Mouse (Mus musculus): Measurements from ENCODE around the gene Tmem237. TPM values are rescaled to one million over a fixed set of nuclear protein-coding genes. Genes with fewer than 3 reads are reported as not detected.

The Tmem237 gene
- polyA plus RNA-seq, 1 experiment from 2014 or later = 38.9 TPM

DNA sequence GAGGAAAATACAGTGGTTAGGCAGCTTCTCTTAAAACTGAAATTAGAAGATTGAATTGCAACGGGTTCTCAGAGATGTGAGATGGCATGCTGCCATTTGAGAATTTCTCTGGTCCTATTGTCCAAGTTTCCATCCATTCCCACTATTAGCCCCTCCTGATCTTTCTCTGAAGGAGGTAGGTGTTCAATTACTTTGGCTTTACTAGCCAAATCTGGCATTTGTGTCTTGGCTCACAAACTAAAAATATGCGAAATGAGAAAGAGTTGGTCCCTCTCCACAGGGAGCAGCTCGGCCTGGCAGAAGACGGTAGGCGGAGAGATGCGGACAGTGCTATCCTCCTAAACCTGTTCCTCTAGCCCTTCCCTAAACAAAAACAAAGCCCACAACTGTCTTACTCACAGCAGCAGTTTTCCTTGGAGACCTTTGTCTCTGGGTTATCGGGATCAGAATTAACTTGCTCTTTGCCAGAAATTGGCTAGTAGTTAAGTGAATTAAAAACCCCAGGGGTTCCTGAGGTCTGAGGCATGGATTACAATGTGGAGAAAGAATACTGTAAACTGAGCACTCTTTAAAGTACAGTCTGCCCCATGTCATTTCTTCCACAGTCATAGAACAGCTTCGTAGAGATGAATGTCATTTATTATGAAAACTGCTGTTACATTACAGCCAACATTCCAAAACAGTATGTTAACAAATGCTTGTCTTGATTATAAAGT is 42.3 kb upstream of the Tmem237 start:
- DNase-seq (ENCODE audit: low spot score) = no peak

DNA sequence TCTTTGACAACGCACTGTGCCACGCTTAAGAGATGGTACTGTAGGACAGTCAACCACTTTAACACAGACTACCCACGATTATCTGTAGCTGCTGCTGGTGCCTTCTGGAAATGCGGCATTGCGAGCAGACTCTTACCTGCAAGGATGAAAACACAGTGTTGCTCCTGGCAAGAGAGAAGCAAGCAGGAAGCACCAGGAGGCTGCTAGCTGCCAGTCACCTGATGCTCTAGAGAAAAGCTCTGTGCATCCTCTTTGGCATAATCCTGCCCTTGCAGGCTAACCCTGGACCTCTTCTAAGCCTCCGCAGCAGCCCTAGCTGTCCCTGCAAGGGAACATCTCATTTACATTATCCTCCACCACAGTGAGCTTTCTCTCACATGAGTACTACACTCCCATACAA is 41.2 kb upstream of the Tmem237 start:
- Histone ChIP-seq H3K4me2 (ENCODE audit: low read depth, low read length) (no peak overlapping the region), H3K27ac (replicated peaks; ENCODE audit: low read depth, low read length) (no peak overlapping the region), H3K4me3 (ENCODE audit: low read depth, low read length) (no peak overlapping the region), H3K27me3 (ENCODE audit: control insufficient read depth, insufficient read depth, low read length) (no peaks in the 10 kb centered on the region), H3K9ac (replicated peaks; ENCODE audit: low read length) (no peak overlapping the region), H3K9me3 (replicated peaks; ENCODE audit: control insufficient read depth, low read length) (no peaks in the 10 kb centered on the region), H3K36me3 (replicated peaks; ENCODE audit: control insufficient read depth, insufficient read depth, low read depth, low read length) (no peaks in the 10 kb centered on the region), H3K4me1 (ENCODE audit: control insufficient read depth, insufficient read depth, low read length) (no peaks in the 10 kb centered on the region)
- WGBS = 73% methylated on average over 6 of the region's 6 CpGs
- DNase-seq (ENCODE audit: low spot score) (no peak), ATAC-seq (replicated peaks; ENCODE audit: insufficient number of reproducible peaks, low FRiP score, low TSS enrichment, low read depth) (no peak)

More for the DNA sequence above, 42.3 kb upstream of the Tmem237 start:
- H3K36me3 ChIP-seq (replicated peaks; ENCODE audit: control insufficient read depth, insufficient read depth, low read depth, low read length) = no peaks in the 10 kb centered on the region
- ATAC-seq (replicated peaks; ENCODE audit: insufficient number of reproducible peaks, low FRiP score, low TSS enrichment, low read depth) = no peak
- no peaks in the 10 kb centered on the region for H3K9me3 ChIP-seq (replicated peaks; ENCODE audit: control insufficient read depth, low read length)
- H3K4me3 ChIP-seq (ENCODE audit: low read depth, low read length) = no peak overlapping the region
- no peaks in the 10 kb centered on the region for H3K4me1 ChIP-seq (ENCODE audit: control insufficient read depth, insufficient read depth, low read length)
- WGBS = 44% methylated on average over 8 of the region's 8 CpGs
- H3K4me2 ChIP-seq (ENCODE audit: low read depth, low read length) = no peak overlapping the region
- H3K27me3 ChIP-seq (ENCODE audit: control insufficient read depth, insufficient read depth, low read length) = no peaks in the 10 kb centered on the region
- H3K27ac ChIP-seq (replicated peaks; ENCODE audit: low read depth, low read length) = no peak overlapping the region
- H3K9ac ChIP-seq (replicated peaks; ENCODE audit: low read length) = no peak overlapping the region

DNA sequence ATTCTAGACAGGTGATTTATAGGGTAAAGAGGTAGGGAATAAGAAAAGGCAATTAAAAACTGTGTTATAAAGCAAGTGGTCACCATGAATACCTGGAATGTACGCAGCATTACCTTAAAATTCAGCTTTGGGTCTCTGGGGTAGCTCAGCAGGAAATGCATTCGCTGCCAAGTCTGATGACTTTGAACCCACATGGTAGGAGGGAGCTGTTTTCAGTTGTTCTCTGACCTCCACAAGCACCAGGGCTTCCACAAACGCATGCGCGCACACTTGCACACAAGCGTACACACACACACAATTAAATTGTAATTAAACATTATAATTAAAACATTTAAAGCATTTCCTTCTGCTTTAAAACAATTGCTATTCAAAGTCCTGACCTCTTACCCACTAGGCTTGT is 40.7 kb upstream of the Tmem237 start:
- H3K36me3 ChIP-seq (replicated peaks; ENCODE audit: control insufficient read depth, insufficient read depth, low read depth, low read length) = no peaks in the 10 kb centered on the region
- ATAC-seq (replicated peaks; ENCODE audit: insufficient number of reproducible peaks, low FRiP score, low TSS enrichment, low read depth) = no peak
- no peak for DNase-seq (ENCODE audit: low spot score)
- no peak overlapping the region for H3K9ac ChIP-seq (replicated peaks; ENCODE audit: low read length)
- no peak overlapping the region for H3K27ac ChIP-seq (replicated peaks; ENCODE audit: low read depth, low read length)
- 86% methylated on average over 6 of the region's 6 CpGs for WGBS
- H3K27me3 ChIP-seq (ENCODE audit: control insufficient read depth, insufficient read depth, low read length) = no peaks in the 10 kb centered on the region
- no peak overlapping the region for H3K4me2 ChIP-seq (ENCODE audit: low read depth, low read length)
- H3K9me3 ChIP-seq (replicated peaks; ENCODE audit: control insufficient read depth, low read length) = no peaks in the 10 kb centered on the region
- no peaks in the 10 kb centered on the region for H3K4me1 ChIP-seq (ENCODE audit: control insufficient read depth, insufficient read depth, low read length)
- H3K4me3 ChIP-seq (ENCODE audit: low read depth, low read length) = no peak overlapping the region

DNA sequence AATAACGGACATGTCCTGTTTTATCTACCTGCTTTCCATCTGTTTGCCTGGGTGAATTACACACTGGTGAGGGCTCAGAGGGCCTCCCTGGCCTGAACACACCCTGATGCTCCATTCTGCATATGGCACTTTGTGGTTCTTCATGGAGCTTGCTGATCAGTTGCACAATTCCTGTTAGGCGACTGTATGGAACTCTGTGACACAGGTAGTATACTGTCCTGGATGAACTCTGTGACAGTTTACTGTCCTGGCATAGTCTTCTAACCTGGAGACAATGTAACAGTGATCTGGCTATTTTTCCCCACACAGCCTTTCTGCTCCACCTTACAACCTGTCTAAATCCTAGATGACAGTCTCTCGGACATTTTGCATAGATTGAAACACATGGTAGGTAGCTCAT is 38.9 kb upstream of the Tmem237 start:
- no peak overlapping the region for H3K27ac ChIP-seq (replicated peaks; ENCODE audit: low read depth, low read length)
- no peak for ATAC-seq (replicated peaks; ENCODE audit: insufficient number of reproducible peaks, low FRiP score, low TSS enrichment, low read depth)
- WGBS = 87% methylated on average over 3 of the region's 3 CpGs
- H3K9me3 ChIP-seq (replicated peaks; ENCODE audit: control insufficient read depth, low read length) = no peaks in the 10 kb centered on the region
- H3K36me3 ChIP-seq (replicated peaks; ENCODE audit: control insufficient read depth, insufficient read depth, low read depth, low read length) = no peaks in the 10 kb centered on the region
- H3K4me3 ChIP-seq (ENCODE audit: low read depth, low read length) = no peak overlapping the region
- no peak overlapping the region for H3K4me2 ChIP-seq (ENCODE audit: low read depth, low read length)
- no peaks in the 10 kb centered on the region for H3K4me1 ChIP-seq (ENCODE audit: control insufficient read depth, insufficient read depth, low read length)
- H3K27me3 ChIP-seq (ENCODE audit: control insufficient read depth, insufficient read depth, low read length) = no peaks in the 10 kb centered on the region
- no peak for DNase-seq (ENCODE audit: low spot score)
- H3K9ac ChIP-seq (replicated peaks; ENCODE audit: low read length) = no peak overlapping the region

DNA sequence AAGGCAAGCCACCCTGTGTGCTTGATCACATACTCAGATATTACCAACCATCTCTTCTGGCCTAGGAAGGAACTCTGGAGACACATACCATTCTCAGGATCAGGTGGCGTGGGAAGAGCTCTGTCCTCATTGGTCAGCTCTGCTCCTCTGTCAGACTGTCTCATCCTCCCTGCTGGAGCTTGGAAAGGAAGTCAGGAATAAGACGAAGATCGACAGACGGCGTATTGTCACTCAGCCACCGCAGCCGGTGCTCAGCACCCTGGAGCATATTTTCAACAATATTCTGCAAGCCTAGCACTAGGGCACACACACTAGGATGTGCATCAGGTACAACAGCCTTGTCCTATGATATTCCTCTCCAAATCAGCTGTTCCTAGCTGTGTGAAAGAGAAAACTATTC is 38.3 kb upstream of the Tmem237 start:
- ATAC-seq (replicated peaks; ENCODE audit: insufficient number of reproducible peaks, low FRiP score, low TSS enrichment, low read depth) (no peak), DNase-seq (ENCODE audit: low spot score) (no peak)
- Histone ChIP-seq H3K27ac (replicated peaks; ENCODE audit: low read depth, low read length) (no peak overlapping the region), H3K9me3 (replicated peaks; ENCODE audit: control insufficient read depth, low read length) (no peaks in the 10 kb centered on the region), H3K4me1 (ENCODE audit: control insufficient read depth, insufficient read depth, low read length) (no peaks in the 10 kb centered on the region), H3K36me3 (replicated peaks; ENCODE audit: control insufficient read depth, insufficient read depth, low read depth, low read length) (no peaks in the 10 kb centered on the region), H3K9ac (replicated peaks; ENCODE audit: low read length) (no peak overlapping the region), H3K27me3 (ENCODE audit: control insufficient read depth, insufficient read depth, low read length) (no peaks in the 10 kb centered on the region), H3K4me2 (ENCODE audit: low read depth, low read length) (no peak overlapping the region), H3K4me3 (ENCODE audit: low read depth, low read length) (no peak overlapping the region)
- 82% methylated on average over 7 of the region's 7 CpGs for WGBS

DNA sequence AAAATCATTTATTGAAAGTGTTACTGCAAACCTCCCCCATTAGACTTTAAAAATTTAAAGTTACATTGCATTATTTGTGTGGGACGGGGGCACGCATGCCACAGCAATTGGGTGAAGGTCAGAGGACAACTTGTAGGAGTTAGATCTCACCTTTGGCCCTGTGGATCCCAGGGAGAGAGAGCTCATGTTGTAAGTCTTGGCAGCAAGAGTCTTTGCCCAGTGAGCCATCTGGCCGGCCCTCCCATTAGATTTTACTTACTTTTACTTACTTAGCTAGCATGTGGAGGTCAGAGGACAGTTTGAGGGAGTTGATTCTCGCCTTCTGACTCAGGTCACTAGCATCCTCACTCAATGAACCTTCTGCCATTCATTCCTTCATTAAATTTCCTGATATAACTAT is 37.6 kb upstream of the Tmem237 start:
- no peak overlapping the region for H3K4me3 ChIP-seq (ENCODE audit: low read depth, low read length)
- no peaks in the 10 kb centered on the region for H3K36me3 ChIP-seq (replicated peaks; ENCODE audit: control insufficient read depth, insufficient read depth, low read depth, low read length)
- no peaks in the 10 kb centered on the region for H3K9me3 ChIP-seq (replicated peaks; ENCODE audit: control insufficient read depth, low read length)
- ATAC-seq (replicated peaks; ENCODE audit: insufficient number of reproducible peaks, low FRiP score, low TSS enrichment, low read depth) = no peak
- no peak overlapping the region for H3K9ac ChIP-seq (replicated peaks; ENCODE audit: low read length)
- DNase-seq (ENCODE audit: low spot score) = no peak
- no peaks in the 10 kb centered on the region for H3K27me3 ChIP-seq (ENCODE audit: control insufficient read depth, insufficient read depth, low read length)
- H3K27ac ChIP-seq (replicated peaks; ENCODE audit: low read depth, low read length) = no peak overlapping the region
- H3K4me1 ChIP-seq (ENCODE audit: control insufficient read depth, insufficient read depth, low read length) = no peaks in the 10 kb centered on the region
- no peak overlapping the region for H3K4me2 ChIP-seq (ENCODE audit: low read depth, low read length)
- WGBS = 87% methylated on average over 4 of the region's 4 CpGs

DNA sequence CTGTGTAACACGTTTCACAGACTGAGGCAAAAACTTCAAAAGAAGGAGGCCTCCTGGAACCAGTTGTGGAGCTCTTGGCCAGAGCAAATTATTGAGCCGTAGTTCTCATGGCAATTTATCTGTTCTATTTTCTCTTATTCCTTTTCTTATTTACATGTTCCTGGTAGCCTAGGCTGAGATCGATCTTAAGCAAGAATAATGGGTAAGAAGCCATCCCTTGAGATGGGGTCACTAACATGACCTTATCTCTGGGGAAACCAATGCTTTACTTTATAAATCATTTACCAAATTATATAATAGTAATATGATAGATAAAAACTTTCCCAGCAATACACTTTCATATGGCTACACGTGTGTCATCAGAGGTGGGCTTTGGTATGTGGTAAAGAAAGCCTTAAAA is 32.1 kb upstream of the Tmem237 start:
- WGBS = 73% methylated on average over 4 of the region's 4 CpGs

DNA sequence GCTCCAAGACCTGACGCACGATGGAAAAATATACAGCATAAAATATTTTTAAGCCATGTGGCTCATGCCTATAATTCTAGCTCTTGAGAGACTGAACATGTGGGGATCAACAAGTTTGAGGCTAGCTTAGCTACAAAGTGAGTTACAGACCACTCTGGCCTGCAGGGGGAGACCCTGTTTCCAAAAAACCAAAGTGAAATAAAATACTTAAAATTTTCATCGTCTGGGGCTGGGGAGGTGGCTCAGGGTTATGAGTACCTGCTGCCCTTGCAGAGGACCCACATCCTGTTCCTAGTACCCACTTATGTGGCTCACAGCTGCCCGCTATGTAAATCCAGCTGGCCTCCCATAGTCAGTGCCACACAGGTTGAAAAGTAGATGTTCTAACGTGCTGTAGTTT is 30.3 kb upstream of the Tmem237 start:
- no peaks in the 10 kb centered on the region for H3K4me1 ChIP-seq (ENCODE audit: control insufficient read depth, insufficient read depth, low read length)
- H3K4me2 ChIP-seq (ENCODE audit: low read depth, low read length) = no peak overlapping the region
- no peaks in the 10 kb centered on the region for H3K9me3 ChIP-seq (replicated peaks; ENCODE audit: control insufficient read depth, low read length)
- 78% methylated on average over 5 of the region's 5 CpGs for WGBS
- no peak for DNase-seq (ENCODE audit: low spot score)
- H3K9ac ChIP-seq (replicated peaks; ENCODE audit: low read length) = no peak overlapping the region
- no peaks in the 10 kb centered on the region for H3K36me3 ChIP-seq (replicated peaks; ENCODE audit: control insufficient read depth, insufficient read depth, low read depth, low read length)
- no peaks in the 10 kb centered on the region for H3K27me3 ChIP-seq (ENCODE audit: control insufficient read depth, insufficient read depth, low read length)
- no peak for ATAC-seq (replicated peaks; ENCODE audit: insufficient number of reproducible peaks, low FRiP score, low TSS enrichment, low read depth)
- no peak overlapping the region for H3K27ac ChIP-seq (replicated peaks; ENCODE audit: low read depth, low read length)
- H3K4me3 ChIP-seq (ENCODE audit: low read depth, low read length) = no peak overlapping the region

More for the DNA sequence above, 32.1 kb upstream of the Tmem237 start:
- Histone ChIP-seq H3K4me1 (ENCODE audit: control insufficient read depth, insufficient read depth, low read length) (no peaks in the 10 kb centered on the region), H3K27me3 (ENCODE audit: control insufficient read depth, insufficient read depth, low read length) (no peaks in the 10 kb centered on the region), H3K9ac (replicated peaks; ENCODE audit: low read length) (no peak overlapping the region), H3K27ac (replicated peaks; ENCODE audit: low read depth, low read length) (no peak overlapping the region), H3K9me3 (replicated peaks; ENCODE audit: control insufficient read depth, low read length) (no peaks in the 10 kb centered on the region), H3K4me3 (ENCODE audit: low read depth, low read length) (no peak overlapping the region), H3K4me2 (ENCODE audit: low read depth, low read length) (no peak overlapping the region), H3K36me3 (replicated peaks; ENCODE audit: control insufficient read depth, insufficient read depth, low read depth, low read length) (no peaks in the 10 kb centered on the region)
- ATAC-seq (replicated peaks; ENCODE audit: insufficient number of reproducible peaks, low FRiP score, low TSS enrichment, low read depth) (no peak), DNase-seq (ENCODE audit: low spot score) (no peak)
